Mouse (Mus musculus) embryo, embryonic 10 days (tissue): ENCODE data around the gene Gm4553.
"Not testable (repeated sequence)": the region's sequence is repeated elsewhere in the genome, so short reads cannot be mapped to it uniquely, and the experiment has no call there.

ENCODE experiments used
- DNase-seq: peaks from one replicate; pipeline ENCODE4 v3.0.0-alpha.2; 2015; ENCODE audit warnings: low spot score

Gene Gm4553

DNA sequence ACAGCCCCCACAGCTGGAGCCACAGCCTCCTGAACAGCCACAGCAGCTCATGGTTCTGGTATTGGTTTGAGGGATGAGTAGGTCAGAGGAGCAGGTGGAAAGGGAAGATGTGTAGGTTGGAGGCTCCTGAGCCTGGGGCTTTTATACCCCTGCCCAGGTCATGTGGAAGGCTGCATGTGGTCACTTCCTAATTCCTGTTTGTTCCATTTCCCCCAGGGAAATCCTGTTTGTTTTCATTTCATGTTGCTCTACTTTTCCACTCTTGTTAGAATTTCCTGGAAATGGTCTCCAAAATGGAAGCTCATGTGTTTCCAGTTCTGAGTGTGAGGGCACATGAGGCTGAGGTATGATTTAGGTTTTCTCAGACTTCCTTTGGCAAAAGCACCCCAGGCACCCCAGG lies at the start of gene Gm4553:
TSS of gene Gm4553 (minus strand) at position 101 of the 400 bp plus-strand sequence.
- DNase-seq = not testable (repeated sequence)

DNA sequence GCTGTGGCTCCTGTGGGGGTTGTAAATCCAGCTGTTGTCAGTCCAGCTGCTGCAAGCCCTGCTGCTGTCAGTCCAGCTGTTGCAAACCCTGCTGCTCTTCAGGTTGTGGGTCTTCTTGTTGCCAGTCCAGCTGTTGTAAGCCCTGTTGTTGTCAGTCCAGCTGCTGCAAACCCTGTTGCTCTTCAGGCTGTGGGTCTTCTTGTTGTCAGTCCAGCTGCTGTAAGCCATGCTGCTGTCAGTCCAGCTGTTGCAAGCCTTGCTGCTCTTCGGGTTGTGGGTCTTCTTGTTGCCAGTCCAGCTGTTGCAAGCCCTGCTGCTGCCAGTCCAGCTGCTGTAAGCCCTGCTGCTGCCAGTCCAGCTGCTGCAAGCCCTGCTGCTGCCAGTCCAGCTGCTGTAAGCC lies 46.6 kb upstream of the Gm4553 start:
- DNase-seq = not testable (repeated sequence)

DNA sequence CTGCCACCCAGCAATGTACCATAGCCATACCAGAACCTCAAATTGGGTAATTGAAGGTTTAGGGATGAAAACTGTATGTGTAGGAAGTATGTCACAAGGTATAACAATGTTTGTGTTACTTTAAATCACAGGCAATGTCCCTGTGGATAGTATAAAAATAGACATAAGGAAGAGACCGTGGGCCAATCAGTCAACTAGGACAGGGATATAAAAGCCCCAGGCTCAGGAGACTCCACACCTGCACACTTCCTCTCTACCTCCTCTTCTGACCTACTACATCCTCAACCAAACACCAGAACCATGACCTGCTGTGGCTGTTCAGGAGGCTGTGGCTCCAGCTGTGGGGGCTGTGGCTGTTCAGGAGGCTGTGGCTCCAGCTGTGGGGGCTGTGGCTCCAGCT lies 46.0 kb upstream of the Gm4553 start, which contains the start of gene Gm7579:
TSS of gene Gm7579 (plus strand) at position 301 of the 400 bp plus-strand sequence.
- no peak for DNase-seq

GRCm38 (mm10) chr7:142206891-142207290 lies 41.4 kb upstream of the Gm4553 start:
- not testable (repeated sequence) for DNase-seq

DNA sequence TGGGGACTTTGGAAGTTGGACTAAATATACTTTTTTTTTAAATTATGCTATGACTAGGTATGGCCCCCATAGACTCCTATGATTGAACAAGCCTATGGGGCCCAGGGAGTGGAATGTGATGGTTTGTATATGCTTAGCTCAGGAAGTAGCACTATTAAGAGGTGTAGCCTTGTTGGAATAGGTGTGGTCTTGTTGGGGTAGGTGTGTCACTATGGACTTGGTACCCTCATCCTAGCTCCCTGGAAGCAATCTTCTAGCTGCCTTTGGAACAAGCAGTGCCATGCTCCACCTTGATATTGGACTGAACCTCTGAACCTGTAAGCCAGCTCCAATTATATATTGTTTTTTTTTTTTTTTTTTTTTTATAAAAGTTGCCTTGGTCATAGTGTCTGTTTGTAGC lies 39.9 kb upstream of the Gm4553 start:
- DNase-seq = no peak

DNA sequence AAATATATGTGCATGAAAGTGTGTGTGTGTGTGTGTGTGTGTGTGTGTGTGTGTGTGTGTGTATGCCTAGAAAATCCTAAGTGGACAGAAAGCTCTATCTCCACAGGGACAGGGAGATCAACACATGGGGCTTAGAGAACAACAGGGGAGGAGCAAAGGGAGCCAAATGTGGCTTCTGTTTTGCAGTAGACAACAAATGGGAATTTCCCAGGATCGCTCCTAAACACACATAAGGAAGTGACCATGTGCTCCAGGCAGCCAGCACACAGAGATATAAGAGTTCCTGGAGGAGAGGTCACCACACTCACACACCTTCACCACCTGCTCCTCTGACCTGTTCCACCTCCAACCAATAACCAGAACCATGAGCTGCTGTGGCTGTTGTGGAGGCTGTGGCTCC lies 35.5 kb upstream of the Gm4553 start, which contains the start of gene Krtap5-3:
TSS of gene Krtap5-3 (plus strand) at position 301 of the 400 bp plus-strand sequence.
- DNase-seq = no peak

GRCm38 (mm10) chr7:142198748-142199147 lies 33.2 kb upstream of the Gm4553 start:
- DNase-seq = no peak

- DNase-seq = no peak
These were observed 24.8 kb upstream of the Gm4553 start, which contains the start of gene Gm10153 for GRCm38 (mm10) chr7:142190289-142190688. TSS of gene Gm10153 (minus strand) at chr7:142190389.

DNA sequence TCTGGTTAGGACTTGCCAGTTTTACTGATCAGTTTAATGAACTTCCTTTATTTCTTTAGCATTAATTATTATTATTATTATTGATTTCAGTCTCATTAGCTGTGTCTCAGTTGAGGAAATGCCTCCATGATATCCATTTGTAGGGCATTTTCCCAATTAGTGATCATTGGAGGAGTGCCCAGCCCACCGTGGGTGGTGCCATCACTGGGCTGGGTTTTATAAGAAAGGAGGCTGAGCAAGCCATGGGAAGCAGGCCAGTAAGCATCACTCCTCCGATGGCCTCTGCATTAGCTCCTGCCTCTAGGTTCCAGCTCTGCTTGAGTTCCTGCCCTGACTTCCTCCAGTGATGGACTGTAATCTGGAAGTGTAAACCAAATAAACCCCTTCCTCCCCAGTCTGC lies 22.6 kb upstream of the Gm4553 start:
- DNase-seq = no peak

GRCm38 (mm10) chr7:142181021-142181420 lies 15.5 kb upstream of the Gm4553 start:
- DNase-seq = no peak

DNA sequence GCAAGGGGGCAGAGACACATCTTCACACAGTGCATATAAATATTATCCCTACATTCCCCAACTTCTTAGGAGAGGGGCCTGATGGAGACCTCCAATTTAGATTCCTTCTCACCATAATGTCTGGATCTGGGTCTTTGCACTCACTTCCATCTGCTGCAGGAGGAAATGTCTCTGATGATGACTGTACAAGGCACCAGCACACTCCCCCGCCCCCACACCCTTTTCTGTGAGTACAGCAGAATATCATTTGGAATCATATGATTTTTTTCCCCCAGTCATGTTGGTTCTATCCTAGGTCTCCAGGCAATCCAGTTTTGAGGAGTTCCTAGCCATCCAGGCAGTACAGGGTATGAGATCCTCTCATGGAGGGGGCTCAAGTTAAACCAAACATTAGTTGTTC lies 13.1 kb upstream of the Gm4553 start:
- DNase-seq = no peak

DNA sequence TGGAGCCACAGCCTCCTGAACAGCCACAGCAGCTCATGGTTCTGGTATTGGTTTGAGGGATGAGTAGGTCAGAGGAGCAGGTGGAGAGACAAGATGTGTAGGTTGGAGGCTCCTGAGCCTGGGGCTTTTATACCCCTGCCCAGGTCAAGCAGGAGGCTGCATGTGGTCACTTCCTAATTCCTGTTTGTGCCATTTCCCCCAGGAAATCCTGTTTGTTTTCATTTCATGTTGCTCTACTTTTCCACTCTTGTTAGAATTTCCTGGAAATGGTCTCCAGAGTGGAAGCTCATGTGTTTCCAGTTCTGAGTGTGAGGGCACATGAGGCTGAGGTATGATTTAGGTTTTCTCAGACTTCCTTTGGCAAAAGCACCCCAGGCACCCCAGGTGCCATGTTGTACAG lies 10.4 kb upstream of the Gm4553 start, which contains the start of gene Krtap5-2:
TSS of gene Krtap5-2 (minus strand) at position 101 of the 400 bp plus-strand sequence.
- DNase-seq = not testable (repeated sequence)

DNA sequence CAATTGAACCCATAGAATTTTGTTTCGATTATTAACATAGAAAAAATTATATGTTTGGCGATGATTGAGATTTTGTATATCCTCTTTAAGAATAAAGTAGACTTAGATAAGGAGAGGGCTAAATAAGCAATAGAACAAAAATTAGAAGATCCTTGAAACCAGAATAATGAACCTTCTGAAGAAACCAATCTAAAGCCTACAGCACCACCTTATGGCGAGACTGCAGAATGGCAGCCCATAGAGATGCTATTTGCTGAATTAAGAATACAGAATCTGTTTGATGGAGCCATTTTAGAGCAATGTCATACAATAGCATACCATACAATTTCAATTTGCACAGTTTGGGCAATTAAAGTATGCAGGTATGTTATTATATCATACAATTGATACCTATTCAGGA lies 4.3 kb upstream of the Gm4553 start:
- peak; percentile 74 for DNase-seq

GRCm38 (mm10) chr7:142159366-142159765 lies 6.2 kb downstream of the Gm4553 start:
- DNase-seq = no peak

DNA sequence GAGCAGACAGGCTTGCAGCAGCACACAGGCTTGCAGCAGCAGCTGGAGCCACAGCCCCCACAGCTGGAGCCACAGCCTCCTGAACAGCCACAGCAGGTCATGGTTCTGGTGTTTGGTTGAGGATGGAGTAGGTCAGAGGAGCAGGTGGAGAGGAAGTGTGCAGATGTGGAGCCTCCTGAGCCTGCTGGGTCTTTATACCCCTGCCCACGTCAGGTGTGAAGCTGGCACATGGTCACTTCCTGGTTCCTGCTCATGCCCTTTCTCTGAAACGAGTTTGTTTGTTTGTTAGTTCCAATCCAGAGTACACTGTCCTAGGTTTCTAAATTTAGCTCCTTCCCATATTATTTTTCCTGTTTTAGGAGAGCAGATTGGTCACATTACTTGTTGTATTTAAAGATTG lies 8.5 kb downstream of the Gm4553 start, which contains the start of gene Gm29735:
TSS of gene Gm29735 (minus strand) at position 101 of the 400 bp plus-strand sequence.
- DNase-seq = not testable (repeated sequence)

GRCm38 (mm10) chr7:142155308-142155707 lies 10.2 kb downstream of the Gm4553 start:
- no peak for DNase-seq

GRCm38 (mm10) chr7:142152191-142152590 lies 13.3 kb downstream of the Gm4553 start:
- no peak for DNase-seq

- DNase-seq = no peak
These were observed 16.9 kb downstream of the Gm4553 start for GRCm38 (mm10) chr7:142148633-142149032.

GRCm38 (mm10) chr7:142146033-142146432 lies 19.5 kb downstream of the Gm4553 start:
- peak; percentile 85 for DNase-seq

- no peak for DNase-seq
These were observed 20.1 kb downstream of the Gm4553 start for GRCm38 (mm10) chr7:142145413-142145940.

DNA sequence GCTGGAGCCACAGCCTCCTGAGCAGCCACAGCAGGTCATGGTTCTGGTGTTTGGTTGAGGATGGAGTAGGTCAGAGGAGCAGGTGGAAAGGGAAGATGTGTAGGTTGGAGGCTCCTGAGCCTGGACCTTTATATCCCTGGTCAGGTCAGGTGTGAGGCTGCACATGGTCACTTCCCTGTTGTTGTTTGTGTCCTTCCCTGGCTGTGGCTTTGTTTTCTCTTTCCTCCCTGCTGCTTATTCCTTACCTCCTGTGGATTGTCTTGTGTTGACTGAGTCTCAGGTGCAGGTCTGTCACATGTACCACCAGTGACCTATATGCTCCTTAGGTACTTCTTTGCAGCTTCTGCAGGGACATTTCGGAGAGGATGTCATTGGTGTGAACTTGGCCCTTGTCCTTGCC lies 21.0 kb downstream of the Gm4553 start, which contains the start of gene Gm45337:
TSS of gene Gm45337 (minus strand) at position 101 of the 400 bp plus-strand sequence.
- DNase-seq = no peak

GRCm38 (mm10) chr7:142143506-142144010 lies 22.0 kb downstream of the Gm4553 start:
- DNase-seq = not testable (repeated sequence)

GRCm38 (mm10) chr7:142140696-142141095 lies 24.8 kb downstream of the Gm4553 start:
- DNase-seq = no peak

DNA sequence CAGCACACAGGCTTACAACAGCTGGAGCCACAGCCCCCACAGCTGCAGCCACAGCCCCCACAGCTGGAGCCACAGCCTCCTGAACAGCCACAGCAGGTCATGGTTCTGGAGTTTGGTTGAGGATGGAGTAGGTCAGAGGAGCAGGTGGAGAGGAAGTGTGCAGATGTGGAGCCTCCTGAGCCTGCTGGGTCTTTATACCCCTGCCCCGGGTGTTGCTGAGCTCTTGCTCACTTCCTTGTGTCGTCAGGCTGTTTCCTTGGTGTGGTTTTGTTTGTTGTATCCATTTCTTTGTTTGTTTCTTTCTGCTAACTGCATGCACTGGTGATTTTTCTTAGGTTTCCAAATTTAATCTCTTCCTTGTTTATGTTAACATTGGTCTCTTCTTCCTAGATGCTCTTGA lies 29.6 kb downstream of the Gm4553 start, which contains the start of gene Gm39115:
TSS of gene Gm39115 (minus strand) at position 101 of the 400 bp plus-strand sequence.
- not testable (repeated sequence) for DNase-seq
